Mouse (Mus musculus): ENCODE measurements at regions not wholly inside any gene's neighbourhood (a gene's known extent, or its start where the extent isn't known, plus 50 kb on each side); places are given as distances from the start of the nearest gene placed in this dataset.

DNA sequence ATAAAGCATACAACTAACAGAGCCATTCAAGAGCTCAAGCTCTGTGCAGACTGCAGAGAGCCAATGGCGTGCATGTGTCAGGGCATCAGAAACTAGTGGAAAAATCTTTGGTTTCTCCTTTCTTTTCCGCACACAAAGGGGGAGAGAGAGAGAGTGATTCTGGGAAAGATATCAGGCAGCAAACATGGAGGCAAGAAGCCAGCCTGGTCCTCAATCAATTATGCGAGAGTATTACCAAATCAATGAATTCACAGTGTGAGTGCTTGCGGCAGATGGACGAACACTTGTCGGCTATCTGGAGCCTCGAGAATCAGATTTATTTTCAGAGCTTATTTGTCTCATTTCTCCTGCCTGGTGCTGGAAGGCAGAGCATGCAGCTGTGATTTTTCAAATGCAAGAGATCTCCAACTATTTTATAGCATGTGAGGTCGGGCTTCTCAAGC lies 230.6 kb downstream of the Snx10 start:
- TF ChIP-seq CTCF (conservative IDR thresholded peaks at IDR 0.05; ENCODE audit: low read length) = no peak
- no peak for TF ChIP-seq POU5F1 (IDR thresholded peaks at IDR 0.05; ENCODE audit: borderline replicate concordance, low read length)
- no peak for TF ChIP-seq NANOG (IDR thresholded peaks at IDR 0.05; ENCODE audit: borderline replicate concordance, low read length)
- Histone ChIP-seq H3K4me3 (replicated peaks; ENCODE audit: low read length) (no peak overlapping the region), H3K27me3 (ENCODE audit: insufficient read depth, low read length) (no peaks in the 10 kb centered on the region), H3K9me3 (ENCODE audit: low read length) (peaks cover 15% of the 10 kb centered on the region), H3K36me3 (ENCODE audit: insufficient read depth, low read length) (no peaks in the 10 kb centered on the region), H3K4me1 (replicated peaks; ENCODE audit: low read depth, low read length) (no peaks in the 10 kb centered on the region)

DNA sequence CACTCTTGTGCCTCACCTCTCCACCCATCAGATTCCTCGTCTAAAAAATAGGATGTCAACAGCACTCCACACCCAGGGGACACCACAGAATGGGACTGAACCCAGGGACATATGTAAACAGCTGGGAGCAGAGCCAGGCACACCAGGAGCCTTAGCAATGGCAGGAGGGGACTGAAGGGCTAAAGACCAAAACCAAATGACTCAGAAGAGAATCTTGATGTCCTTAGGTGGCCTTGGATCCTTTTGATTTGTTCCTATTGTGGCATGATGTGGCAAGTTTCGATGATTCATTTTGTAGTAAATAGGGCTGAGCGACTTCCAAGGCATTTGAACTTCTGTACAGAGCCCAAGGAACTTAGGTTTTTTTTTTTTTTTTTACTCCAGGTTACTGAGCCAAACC lies 233.4 kb downstream of the Snx10 start:
- Histone ChIP-seq H3K4me3 (replicated peaks; ENCODE audit: low read length) (no peak overlapping the region), H3K27me3 (ENCODE audit: insufficient read depth, low read length) (no peaks in the 10 kb centered on the region), H3K36me3 (ENCODE audit: insufficient read depth, low read length) (no peaks in the 10 kb centered on the region), H3K4me1 (replicated peaks; ENCODE audit: low read depth, low read length) (no peaks in the 10 kb centered on the region), H3K9me3 (ENCODE audit: low read length) (peaks cover 30% of the 10 kb centered on the region)
- TF ChIP-seq POU5F1 (IDR thresholded peaks at IDR 0.05; ENCODE audit: borderline replicate concordance, low read length) (no peak), NANOG (IDR thresholded peaks at IDR 0.05; ENCODE audit: borderline replicate concordance, low read length) (no peak), CTCF (conservative IDR thresholded peaks at IDR 0.05; ENCODE audit: low read length) (no peak)

DNA sequence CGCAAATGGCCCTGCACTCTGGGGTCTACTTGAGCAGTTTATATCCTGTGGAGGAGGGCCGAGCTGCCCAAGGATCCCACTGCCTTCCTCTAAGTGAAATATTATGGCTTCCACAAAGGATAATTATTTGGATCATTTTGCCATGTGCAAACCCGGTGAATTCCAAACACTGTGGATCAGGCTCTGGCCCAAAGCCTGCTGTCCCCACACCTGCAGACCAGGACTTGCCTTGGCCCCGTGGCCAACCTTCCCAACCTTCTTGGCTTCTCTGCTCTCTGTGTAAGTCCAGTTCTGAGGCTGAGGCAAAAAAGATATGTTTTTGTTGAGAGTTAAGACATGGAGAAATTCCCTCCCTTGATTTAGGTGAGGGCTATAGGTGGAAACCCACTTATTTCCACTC lies 234.0 kb downstream of the Snx10 start:
- Histone ChIP-seq H3K36me3 (ENCODE audit: insufficient read depth, low read length) (no peaks in the 10 kb centered on the region), H3K4me3 (replicated peaks; ENCODE audit: low read length) (no peak overlapping the region), H3K9me3 (ENCODE audit: low read length) (peaks cover 30% of the 10 kb centered on the region), H3K4me1 (replicated peaks; ENCODE audit: low read depth, low read length) (no peaks in the 10 kb centered on the region), H3K27me3 (ENCODE audit: insufficient read depth, low read length) (no peaks in the 10 kb centered on the region)
- no peak for TF ChIP-seq NANOG (IDR thresholded peaks at IDR 0.05; ENCODE audit: borderline replicate concordance, low read length)
- no peak for TF ChIP-seq CTCF (conservative IDR thresholded peaks at IDR 0.05; ENCODE audit: low read length)
- no peak for TF ChIP-seq POU5F1 (IDR thresholded peaks at IDR 0.05; ENCODE audit: borderline replicate concordance, low read length)

DNA sequence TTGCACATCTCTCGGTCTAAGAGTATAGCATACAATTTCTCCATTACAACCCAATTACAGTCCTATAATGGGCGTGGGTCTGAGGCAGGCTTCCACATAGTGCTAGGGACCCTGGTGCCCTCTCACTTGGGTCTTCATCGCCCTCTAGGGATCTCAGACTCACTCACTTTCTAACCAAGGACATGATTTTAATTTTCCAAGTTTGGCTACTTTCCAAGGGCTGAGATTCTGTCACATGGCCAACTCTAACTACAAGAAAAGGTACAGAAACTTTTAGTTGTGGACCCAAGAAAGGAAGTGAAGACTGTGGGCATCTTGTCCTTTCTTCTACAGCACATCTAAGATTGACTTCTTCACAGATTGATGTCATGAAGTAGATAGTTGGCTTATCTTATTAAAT lies 235.1 kb downstream of the Snx10 start:
- Histone ChIP-seq H3K4me1 (replicated peaks; ENCODE audit: low read depth, low read length) (no peaks in the 10 kb centered on the region), H3K27me3 (ENCODE audit: insufficient read depth, low read length) (no peaks in the 10 kb centered on the region), H3K9me3 (ENCODE audit: low read length) (peaks cover 33% of the 10 kb centered on the region), H3K36me3 (ENCODE audit: insufficient read depth, low read length) (no peaks in the 10 kb centered on the region), H3K4me3 (replicated peaks; ENCODE audit: low read length) (no peak overlapping the region)
- TF ChIP-seq CTCF (conservative IDR thresholded peaks at IDR 0.05; ENCODE audit: low read length) = no peak
- TF ChIP-seq POU5F1 (IDR thresholded peaks at IDR 0.05; ENCODE audit: borderline replicate concordance, low read length) = no peak
- no peak for TF ChIP-seq NANOG (IDR thresholded peaks at IDR 0.05; ENCODE audit: borderline replicate concordance, low read length)

DNA sequence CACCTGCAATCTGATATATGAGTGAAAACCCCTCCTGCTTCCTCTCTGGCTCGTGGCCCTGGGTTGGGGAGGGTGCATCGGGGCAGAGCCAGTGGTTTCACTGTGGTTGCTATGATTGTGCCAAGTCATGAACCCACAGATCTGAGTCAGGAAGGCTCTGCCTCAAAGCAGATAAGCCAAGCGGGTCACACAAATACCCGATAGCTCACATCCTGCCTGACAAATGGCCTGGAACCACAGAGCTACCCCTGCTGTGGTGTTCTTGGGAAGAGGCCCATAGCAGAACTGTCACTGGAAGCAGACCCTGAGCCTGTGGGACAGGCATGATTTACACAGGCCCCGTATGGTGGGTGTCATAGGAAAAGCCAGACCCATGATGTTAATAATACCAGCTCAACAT lies 236.7 kb downstream of the Snx10 start:
- Histone ChIP-seq H3K4me1 (replicated peaks; ENCODE audit: low read depth, low read length) (no peaks in the 10 kb centered on the region), H3K9me3 (ENCODE audit: low read length) (peaks cover 34% of the 10 kb centered on the region), H3K36me3 (ENCODE audit: insufficient read depth, low read length) (no peaks in the 10 kb centered on the region), H3K4me3 (replicated peaks; ENCODE audit: low read length) (no peak overlapping the region), H3K27me3 (ENCODE audit: insufficient read depth, low read length) (no peaks in the 10 kb centered on the region)
- TF ChIP-seq CTCF (conservative IDR thresholded peaks at IDR 0.05; ENCODE audit: low read length) (no peak), POU5F1 (IDR thresholded peaks at IDR 0.05; ENCODE audit: borderline replicate concordance, low read length) (no peak), NANOG (IDR thresholded peaks at IDR 0.05; ENCODE audit: borderline replicate concordance, low read length) (no peak)

DNA sequence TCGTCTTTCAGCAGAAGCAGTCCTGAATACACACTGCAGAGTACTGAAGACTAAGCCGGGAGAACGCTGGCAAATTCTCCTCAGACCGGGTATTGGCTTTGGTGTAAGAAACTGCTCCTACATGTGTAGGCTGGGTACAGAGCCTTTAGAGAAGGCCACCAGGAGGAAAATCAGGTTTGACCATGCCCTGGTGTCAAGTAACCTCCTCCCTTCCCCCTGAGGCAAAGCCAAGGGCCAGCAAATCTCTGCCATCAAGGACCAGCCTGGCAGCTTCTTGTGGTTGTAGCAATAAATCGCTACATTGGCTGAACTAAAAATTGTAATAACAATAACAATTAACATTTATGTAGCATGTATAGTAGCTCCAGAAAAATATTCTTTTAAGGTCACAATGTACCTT lies 237.8 kb downstream of the Snx10 start:
- Histone ChIP-seq H3K4me1 (replicated peaks; ENCODE audit: low read depth, low read length) (peaks cover 3% of the 10 kb centered on the region), H3K27me3 (ENCODE audit: insufficient read depth, low read length) (no peaks in the 10 kb centered on the region), H3K36me3 (ENCODE audit: insufficient read depth, low read length) (no peaks in the 10 kb centered on the region), H3K9me3 (ENCODE audit: low read length) (peaks cover 34% of the 10 kb centered on the region), H3K4me3 (replicated peaks; ENCODE audit: low read length) (no peak overlapping the region)
- no peak for TF ChIP-seq CTCF (conservative IDR thresholded peaks at IDR 0.05; ENCODE audit: low read length)
- no peak for TF ChIP-seq NANOG (IDR thresholded peaks at IDR 0.05; ENCODE audit: borderline replicate concordance, low read length)
- no peak for TF ChIP-seq POU5F1 (IDR thresholded peaks at IDR 0.05; ENCODE audit: borderline replicate concordance, low read length)

DNA sequence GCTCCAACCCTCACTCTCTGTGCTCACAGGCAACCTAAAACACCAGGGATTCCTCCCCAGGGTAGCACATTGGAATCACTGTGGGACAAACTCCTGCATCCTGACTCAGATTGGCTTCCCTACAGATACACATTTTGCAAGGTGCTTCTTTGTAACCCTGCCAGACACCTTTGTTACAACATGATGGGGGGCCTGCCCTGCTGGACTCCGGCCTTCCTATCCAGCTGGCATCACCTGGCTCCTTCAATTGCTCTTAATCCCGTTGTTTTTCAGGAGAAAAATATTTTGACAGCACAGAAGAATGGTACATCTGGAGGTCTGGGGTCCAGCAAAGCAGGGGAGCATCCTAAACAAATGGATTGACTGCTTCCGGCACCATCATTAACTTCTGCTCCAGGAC lies 242.8 kb downstream of the Snx10 start:
- Histone ChIP-seq H3K4me1 (replicated peaks; ENCODE audit: low read depth, low read length) (peaks cover 14% of the 10 kb centered on the region), H3K4me3 (replicated peaks; ENCODE audit: low read length) (no peak overlapping the region), H3K36me3 (ENCODE audit: insufficient read depth, low read length) (no peaks in the 10 kb centered on the region), H3K9me3 (ENCODE audit: low read length) (peaks cover 5% of the 10 kb centered on the region; the same call in 1 of the 2 replicates), H3K27me3 (ENCODE audit: insufficient read depth, low read length) (peaks cover 9% of the 10 kb centered on the region; the same call in 1 of the 2 replicates)
- TF ChIP-seq NANOG (IDR thresholded peaks at IDR 0.05; ENCODE audit: borderline replicate concordance, low read length) = no peak
- no peak for TF ChIP-seq POU5F1 (IDR thresholded peaks at IDR 0.05; ENCODE audit: borderline replicate concordance, low read length)
- no peak for TF ChIP-seq CTCF (conservative IDR thresholded peaks at IDR 0.05; ENCODE audit: low read length)

DNA sequence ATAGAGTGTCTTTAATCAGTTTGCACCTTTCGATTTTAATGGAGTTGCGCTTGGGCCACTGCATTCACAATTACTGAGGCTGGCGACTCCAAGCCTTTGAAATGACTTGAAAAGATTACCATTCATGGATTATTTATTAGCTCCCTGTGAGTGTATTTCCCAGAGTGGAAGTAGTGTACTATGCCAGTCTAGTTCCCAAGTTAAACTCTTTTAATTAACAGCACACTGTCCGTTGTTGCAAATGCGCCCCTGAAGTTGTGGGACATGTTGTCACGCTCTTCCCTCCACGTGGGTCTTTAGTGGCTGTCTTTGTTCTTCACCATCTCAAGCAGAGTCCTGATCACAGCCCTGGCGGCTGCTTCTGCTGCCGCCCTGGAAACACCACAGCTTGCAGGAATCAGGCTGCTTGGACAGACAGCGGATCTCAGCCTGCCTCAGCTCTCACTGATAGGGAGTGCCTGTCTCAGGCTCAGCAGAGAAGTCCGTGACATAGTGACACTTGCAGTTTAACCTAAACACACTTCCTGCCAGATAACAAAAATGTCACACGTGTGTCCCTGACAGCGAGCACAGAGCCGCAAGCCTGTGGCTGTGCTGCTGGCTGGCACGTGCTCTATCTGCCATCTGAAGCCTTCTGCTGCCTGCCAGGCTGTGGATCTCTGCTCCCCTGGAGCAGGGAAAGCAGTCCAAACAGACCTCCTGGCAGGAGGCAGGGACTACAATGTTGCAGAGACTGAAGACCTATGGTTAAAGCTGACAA lies 244.1 kb downstream of the Snx10 start:
- TF ChIP-seq CTCF (conservative IDR thresholded peaks at IDR 0.05; ENCODE audit: low read length) (no peak), POU5F1 (IDR thresholded peaks at IDR 0.05; ENCODE audit: borderline replicate concordance, low read length) (no peak)
- Histone ChIP-seq H3K27me3 (ENCODE audit: insufficient read depth, low read length) (peaks cover 9% of the 10 kb centered on the region; the same call in 1 of the 2 replicates), H3K4me3 (replicated peaks; ENCODE audit: low read length) (no peak overlapping the region), H3K9me3 (ENCODE audit: low read length) (peaks cover 5% of the 10 kb centered on the region; the same call in 1 of the 2 replicates), H3K4me1 (replicated peaks; ENCODE audit: low read depth, low read length) (peaks cover 14% of the 10 kb centered on the region), H3K36me3 (ENCODE audit: insufficient read depth, low read length) (no peaks in the 10 kb centered on the region)

DNA sequence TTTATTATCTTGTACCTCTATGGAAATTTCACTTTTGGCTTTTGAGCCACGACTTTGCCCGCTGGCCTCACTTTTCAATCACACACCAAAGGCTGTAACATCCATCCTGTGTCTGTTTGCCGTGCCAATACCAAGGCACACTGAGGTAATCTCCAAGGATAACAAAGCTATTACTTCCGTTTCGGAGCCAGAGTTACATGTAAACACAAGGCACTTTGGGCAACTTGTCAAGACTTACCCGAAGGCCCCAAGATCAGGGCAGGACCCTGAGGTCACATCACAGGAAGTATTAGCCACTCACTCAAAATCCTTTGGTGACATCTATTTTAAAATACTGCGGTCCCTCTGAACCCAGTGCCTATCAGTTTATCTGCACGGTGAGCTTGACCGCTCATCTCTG lies 241.3 kb downstream of the Skap2 start:
- Histone ChIP-seq H3K4me1 (replicated peaks; ENCODE audit: low read depth, low read length) (peaks cover 14% of the 10 kb centered on the region), H3K36me3 (ENCODE audit: insufficient read depth, low read length) (no peaks in the 10 kb centered on the region), H3K9me3 (ENCODE audit: low read length) (no peaks in the 10 kb centered on the region), H3K27me3 (ENCODE audit: insufficient read depth, low read length) (peaks cover 9% of the 10 kb centered on the region; the same call in 1 of the 2 replicates), H3K4me3 (replicated peaks; ENCODE audit: low read length) (no peak overlapping the region)
- TF ChIP-seq POU5F1 (IDR thresholded peaks at IDR 0.05; ENCODE audit: borderline replicate concordance, low read length) = no peak
- no peak for TF ChIP-seq CTCF (conservative IDR thresholded peaks at IDR 0.05; ENCODE audit: low read length)
- TF ChIP-seq NANOG (IDR thresholded peaks at IDR 0.05; ENCODE audit: borderline replicate concordance, low read length) = no peak

All from E14TG2a.4 (cell line).